Mouse (Mus musculus): ENCODE measurements at regions not wholly inside any gene's neighbourhood (a gene's known extent, or its start where the extent isn't known, plus 50 kb on each side); places are given as distances from the start of the nearest gene placed in this dataset.

- TF ChIP-seq GATA1 (IDR thresholded peaks at IDR 0.05; ENCODE audit: low read depth, low read length) (no peak), ZC3H11A (IDR thresholded peaks at IDR 0.05; ENCODE audit: low read depth, low read length) (no peak), POLR2A (IDR thresholded peaks at IDR 0.05; ENCODE audit: control insufficient read depth in 1 of 2, insufficient read depth in 1 of 2, low read depth in 1 of 2, low read length in 2 of 2, poor library complexity in 1 of 2) (no peak), USF1 (IDR thresholded peaks at IDR 0.05; ENCODE audit: low read depth, low read length) (no peak), CHD2 (IDR thresholded peaks at IDR 0.05; ENCODE audit: low read length) (no peak), CTCF (IDR thresholded peaks at IDR 0.05 in 2 of 3, conservative IDR thresholded peaks at IDR 0.05 in 1 of 3; ENCODE audit: control insufficient read depth in 1 of 3, insufficient read depth in 1 of 3, low read depth in 2 of 3, low read length in 3 of 3, poor library complexity in 1 of 3, severe bottlenecking in 1 of 3) (no peak), E2F4 (IDR thresholded peaks at IDR 0.05; ENCODE audit: borderline replicate concordance, low read depth, low read length) (no peak), MAFK (IDR thresholded peaks at IDR 0.05; ENCODE audit: borderline replicate concordance, low read depth, low read length) (no peak), EP300 (IDR thresholded peaks at IDR 0.05; ENCODE audit: low read depth in 1 of 2, low read length in 2 of 2) (no peak), MEF2A (IDR thresholded peaks at IDR 0.05; ENCODE audit: extremely low read depth, insufficient replicate concordance, low read depth, low read length, poor library complexity, severe bottlenecking) (no peak)
These were observed 365.3 kb downstream of the Pbx1 start for GRCm38 (mm10) chr1:168066810-168067209.
